Mouse (Mus musculus) layer of hippocampus, postnatal 14 days (tissue): ENCODE measurements around the gene Caml. TPM values are rescaled to one million over a fixed set of nuclear protein-coding genes. Genes with fewer than 3 reads are reported as not detected.
"Not testable (repeated sequence)": the region's sequence is repeated elsewhere in the genome, so short reads cannot be mapped to it uniquely, and the experiment has no call there.

Experiments
- DNase-seq, 2 experiments: peaks; one replicate each; pipeline ENCODE4 v3.0.0; 2021 to 2022; ENCODE audit warnings: low spot score in 2 of 2, mixed read lengths in 1 of 2
- long read RNA-seq, 2 experiments: library from polyadenylated mRNA; stranded (forward); transcript quantifications; one replicate each; pipeline ENCODE4 v2.0.0; 2021
- total RNA-seq, 2 experiments: library from RNA; stranded (reverse); gene quantifications; 2 replicates each; pipeline ENCODE4 v1.2.3; 2021

Gene Caml
- 10 to 100 TPM; 48.7 TPM for total RNA-seq
- long read RNA-seq, experiment 1, transcript Caml-201 (4 exons, 1,382 nt) = major isoform, 26 of 32 reads
- long read RNA-seq, experiment 1, partial matches to known transcripts = 3 of 32 reads
- long read RNA-seq, experiment 1, other reads (novel, unspliced or antisense) = 0 of 32 reads
- long read RNA-seq, experiment 2, transcript Caml-201 (4 exons, 1,382 nt) = major isoform, 55 of 72 reads
- long read RNA-seq, experiment 2, transcript Caml-202 (2 exons, 965 nt) = minor isoform, 6 of 72 reads
- long read RNA-seq, experiment 2, partial matches to known transcripts = 7 of 72 reads
- long read RNA-seq, experiment 2, other reads (novel, unspliced or antisense) = 4 of 72 reads

DNA sequence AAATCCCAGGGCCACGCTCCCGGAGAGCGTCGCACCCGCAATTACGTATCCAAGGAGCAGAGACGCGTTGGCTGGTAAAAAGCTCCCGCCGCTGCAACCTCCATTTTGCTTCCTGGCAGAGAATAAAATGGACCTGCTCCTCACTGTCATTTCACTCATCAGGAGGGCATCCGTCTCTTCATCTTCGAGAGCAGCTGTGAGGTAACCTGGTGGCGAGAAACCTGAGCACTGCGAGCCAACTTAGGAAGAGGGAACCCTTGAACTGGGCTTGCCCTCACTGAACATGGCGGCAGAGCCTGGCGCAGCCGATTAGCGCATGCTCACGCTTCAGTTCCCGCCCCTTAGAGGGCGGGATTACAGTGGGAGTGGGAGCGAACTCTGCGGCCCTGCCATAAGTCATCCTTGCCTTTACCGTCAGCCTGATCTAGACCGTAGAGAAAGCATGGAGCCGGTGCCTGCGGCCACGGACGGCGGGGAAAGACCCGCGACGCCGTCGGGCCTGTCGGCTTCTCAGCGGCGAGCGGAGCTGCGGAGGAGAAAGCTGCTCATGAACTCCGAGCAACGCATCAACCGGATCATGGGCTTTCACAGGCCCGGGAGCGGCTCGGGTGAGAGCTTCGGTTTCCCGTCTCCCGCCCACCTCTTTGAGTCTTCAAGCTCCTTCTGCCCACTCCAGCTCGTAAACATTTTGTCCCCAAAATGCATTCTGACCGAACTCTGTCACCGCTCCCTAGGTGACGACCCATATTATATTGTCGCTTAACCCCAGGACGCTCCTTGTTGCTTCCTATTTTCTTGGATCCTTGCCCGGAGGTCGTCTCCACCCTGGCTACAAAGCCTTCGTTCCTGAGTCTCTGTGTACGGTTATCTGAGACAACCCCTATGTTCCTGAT, at the start of gene Caml:
Gene Caml, plus strand, starts transcription at position 357 of the 893 bp plus-strand sequence.
- DNase-seq = peak; percentile 86 to 91

DNA sequence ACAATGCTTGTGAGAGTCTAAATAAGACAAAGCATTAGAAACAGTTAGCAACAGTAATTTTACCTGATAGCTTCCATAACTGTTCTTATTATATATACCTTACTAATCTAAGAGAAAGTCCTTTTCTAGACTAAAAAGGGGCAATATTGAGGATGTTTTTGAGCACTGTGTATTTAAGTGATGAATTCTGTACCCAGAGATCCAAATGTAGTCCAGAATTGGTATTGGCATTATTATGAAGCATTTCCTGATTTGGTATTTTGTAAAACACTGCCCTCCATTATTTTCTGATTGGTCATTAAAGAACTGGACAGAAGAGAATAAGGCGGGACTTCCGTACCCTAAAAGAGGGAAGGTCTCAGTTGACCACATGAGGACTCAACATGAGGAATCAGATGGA, 49.4 kb upstream of the Caml start, which contains the start of gene Tmed9:
Gene Tmed9, plus strand, starts transcription at position 301 of the 400 bp plus-strand sequence.
- DNase-seq = no peak

DNA sequence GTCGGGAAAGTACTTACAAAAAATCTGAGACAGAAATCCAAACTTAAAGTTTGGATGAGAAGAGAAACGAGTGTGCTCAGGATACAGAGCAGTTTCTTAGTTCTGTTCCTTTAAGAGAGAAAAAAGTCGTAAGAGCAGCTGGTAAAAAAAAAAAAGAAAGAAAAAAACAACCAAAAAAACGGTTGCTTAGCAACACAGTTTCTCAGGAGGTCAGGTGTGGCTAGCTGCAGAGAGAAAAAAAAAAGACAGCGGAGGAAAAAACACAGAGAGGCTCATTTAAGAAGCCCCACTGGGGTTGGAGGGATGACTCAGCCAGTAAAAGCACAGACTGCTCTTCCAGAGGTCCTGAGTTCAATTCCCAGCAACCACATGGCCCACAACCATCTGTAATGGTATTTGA, 48.5 kb upstream of the Caml start:
- DNase-seq = no peak

DNA sequence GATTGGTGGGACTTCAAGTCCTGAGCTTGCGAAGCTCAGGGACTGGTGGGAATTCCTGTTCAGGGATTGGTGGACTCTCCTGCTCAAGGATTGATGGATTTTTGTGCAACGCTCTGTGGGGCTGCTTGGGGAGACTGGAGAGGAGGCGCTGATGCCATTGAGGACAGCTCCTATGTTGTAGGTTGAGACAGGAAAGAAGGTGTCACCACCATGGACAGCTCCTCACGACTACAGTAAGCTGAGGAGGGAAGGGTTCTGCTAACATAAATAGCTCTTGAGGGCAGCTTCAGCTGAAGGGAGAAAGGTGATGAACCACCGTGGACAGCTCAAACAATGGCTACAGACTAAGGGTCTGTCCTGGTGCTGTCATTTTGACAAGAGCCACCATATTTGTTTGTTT, 46.9 kb upstream of the Caml start:
- DNase-seq = no peak

DNA sequence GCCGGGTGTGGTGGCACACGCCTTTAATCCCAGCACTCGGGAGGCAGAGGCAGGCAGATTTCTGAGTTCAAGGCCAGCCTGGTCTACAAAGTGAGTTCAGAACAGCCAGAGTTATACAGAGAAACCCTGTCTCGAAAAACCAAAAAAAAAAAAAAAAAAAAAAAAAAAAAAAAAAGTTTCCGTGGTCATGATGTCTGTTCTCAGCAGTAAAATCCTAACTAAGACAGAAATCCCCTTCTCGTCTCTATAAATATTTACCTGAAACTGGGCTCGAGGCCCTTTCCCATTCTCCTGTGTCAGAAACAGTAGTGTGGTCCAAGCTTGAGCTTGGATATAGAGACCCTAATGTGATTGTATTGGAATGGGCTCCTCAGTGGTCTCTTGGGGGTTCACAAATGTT, 45.9 kb upstream of the Caml start:
- DNase-seq = not testable (repeated sequence)

DNA sequence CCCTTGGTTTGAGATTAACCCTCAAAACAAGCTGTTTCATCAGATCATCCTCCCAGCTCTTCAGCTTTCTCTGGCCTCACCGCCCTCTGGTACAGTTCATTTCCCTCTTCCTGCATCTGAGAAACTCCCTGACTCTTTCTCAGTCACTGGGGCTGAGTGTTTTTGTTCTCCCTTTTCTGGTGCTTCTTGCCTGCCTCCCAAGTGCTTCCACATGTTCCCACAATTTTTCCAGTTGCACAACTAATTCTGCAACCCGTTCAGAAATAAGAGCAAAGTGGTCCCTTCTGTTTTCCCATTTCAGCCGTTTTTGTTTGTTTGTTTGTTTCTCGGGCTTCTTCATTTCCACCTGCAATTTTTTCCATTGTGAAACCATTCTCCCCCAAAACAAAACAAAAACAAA, 44.7 kb upstream of the Caml start:
- no peak for DNase-seq

DNA sequence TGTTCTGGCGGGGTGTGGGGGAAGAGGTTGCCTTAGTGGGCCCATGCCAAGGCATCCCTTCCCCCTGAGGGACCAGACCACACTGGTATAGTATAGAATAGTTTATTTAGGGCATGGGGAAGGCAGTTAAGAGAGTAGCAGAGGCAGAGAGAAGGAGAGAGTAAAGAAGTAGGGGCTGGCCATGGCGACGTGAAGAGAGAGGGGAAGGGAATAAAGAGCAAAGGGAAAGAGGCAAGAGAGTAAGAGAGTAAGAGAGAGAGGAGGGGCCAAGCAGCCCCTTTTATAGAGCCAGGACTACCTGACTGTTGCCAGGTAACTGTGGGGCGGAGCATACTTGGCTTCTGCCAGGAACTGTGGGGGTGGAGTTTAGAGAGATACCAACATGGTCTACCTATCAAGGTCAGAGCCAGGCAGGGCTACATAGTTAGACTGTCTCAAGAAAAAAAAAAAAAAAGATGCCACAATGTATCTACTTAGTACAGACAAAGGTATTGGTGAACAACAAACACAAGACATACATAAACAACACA, 30.8 kb upstream of the Caml start:
- DNase-seq = no peak

GRCm38 (mm10) chr13:55592512-55593253, 30.1 kb upstream of the Caml start:
- DNase-seq = peak; percentile 95 to 97

DNA sequence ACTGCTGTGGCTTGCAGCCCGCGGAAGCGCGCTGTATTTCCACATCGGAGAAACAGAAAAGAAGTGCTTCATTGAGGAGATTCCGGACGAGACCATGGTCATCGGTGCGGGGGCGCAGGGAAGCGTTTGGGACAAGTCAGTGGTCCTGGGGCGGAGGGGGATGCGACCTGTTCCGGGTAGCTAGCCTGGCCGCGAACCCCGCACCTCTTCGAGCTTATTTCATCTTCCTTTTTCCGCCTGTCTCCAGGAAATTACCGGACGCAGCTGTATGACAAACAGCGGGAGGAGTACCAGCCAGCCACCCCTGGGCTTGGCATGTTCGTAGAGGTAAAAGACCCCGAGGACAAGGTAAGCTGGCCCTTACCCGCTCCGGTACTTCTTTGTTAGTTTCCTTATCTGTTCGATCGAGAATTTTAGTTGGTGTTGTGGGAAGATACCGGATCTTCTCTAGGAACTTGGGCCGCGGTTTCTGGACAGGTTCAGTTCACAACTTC, 29.5 kb upstream of the Caml start:
- DNase-seq = no peak

DNA sequence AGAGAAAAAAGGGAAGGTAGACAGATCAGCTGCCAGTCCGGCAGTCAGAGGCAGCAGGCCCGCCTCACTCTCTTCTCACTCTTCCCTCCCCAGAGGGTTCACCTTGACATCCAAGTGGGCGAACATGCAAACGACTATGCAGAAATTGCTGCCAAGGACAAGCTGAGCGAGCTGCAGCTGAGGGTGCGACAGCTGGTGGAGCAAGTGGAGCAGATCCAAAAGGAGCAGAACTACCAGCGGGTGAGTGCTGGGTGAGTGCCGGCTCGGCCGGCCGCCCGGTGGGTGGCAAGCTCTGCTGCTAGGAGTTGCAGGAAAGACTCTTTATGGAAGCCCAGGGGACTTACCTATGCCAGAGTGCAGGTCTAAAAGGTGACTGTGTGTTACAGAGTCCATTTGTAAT, 27.4 kb upstream of the Caml start:
- DNase-seq = peak; percentile 49 to 59

DNA sequence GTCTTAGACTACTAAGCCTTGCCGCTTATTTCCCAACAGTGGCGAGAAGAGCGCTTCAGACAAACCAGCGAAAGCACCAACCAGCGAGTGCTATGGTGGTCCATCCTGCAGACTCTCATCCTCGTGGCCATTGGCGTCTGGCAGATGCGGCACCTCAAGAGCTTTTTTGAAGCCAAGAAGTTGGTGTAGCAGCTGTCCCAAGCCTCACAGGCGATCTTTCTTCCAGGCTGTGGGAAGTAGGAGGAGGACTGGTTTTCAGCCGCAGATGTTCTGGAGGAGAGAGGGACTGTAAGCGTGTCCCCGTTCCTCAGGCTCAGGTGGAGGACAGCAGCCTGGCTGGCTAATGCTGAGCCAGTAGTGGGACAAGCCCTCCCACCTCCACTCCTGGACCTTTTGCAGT, 26.0 kb upstream of the Caml start:
- no peak for DNase-seq

GRCm38 (mm10) chr13:55599566-55600540, 23.0 kb upstream of the Caml start, which contains the start of gene B4galt7:
B4galt7 (plus strand) TSS chr13:55599896.
- DNase-seq = peak; percentile 80 to 81

GRCm38 (mm10) chr13:55600657-55601056, 22.1 kb upstream of the Caml start:
- DNase-seq = no peak

GRCm38 (mm10) chr13:55601611-55602010, 21.2 kb upstream of the Caml start:
- peak; percentile 82 to 88 for DNase-seq

DNA sequence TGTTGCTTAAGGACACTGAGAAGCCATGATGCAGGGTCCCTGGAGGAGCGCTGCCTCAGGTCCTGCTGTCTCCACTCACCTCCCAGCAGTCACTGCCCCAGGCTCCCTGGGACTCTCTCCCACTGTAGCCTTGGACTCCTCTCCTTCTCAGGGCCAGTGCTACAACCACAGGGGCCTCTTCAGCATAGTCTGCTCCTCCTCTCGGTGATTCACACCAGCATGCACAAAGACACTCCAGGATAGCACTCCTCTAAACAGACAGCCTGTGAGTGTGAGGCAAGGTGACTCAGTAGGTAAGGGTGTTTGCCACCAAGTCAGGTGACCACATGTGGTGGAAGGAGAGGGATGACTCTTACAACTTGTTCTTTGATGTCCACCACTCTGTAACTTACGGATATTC, 18.2 kb upstream of the Caml start:
- DNase-seq = no peak

- peak in 1 of 2 experiments; percentile 34 for DNase-seq
Observed at GRCm38 (mm10) chr13:55606899-55607623, 15.7 kb upstream of the Caml start.

GRCm38 (mm10) chr13:55607624-55608006, 15.2 kb upstream of the Caml start:
- no peak for DNase-seq

DNA sequence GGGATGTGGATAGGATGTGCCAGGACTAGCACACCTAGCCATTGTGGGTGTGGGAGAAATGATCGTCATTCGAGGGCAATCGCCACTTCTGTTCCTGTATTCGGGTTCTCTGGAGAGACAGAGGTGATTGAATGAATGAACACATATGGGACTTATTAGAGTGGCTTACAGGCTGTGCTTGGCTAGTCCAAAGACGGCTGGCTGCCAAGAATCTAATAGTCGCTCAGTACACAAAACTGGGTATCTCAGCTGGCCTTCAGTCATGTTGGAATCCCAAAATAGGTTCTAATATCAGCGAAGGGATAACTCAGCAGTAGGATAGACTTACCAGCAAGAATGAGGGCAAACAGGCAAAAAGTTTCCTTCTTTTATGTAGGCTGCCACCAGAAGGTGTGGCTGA, 10.8 kb upstream of the Caml start:
- no peak for DNase-seq

- DNase-seq = no peak
Observed at GRCm38 (mm10) chr13:55613471-55613870, 9.3 kb upstream of the Caml start.
